Mouse (Mus musculus): ENCODE measurements around the gene Gm17677.

DNA sequence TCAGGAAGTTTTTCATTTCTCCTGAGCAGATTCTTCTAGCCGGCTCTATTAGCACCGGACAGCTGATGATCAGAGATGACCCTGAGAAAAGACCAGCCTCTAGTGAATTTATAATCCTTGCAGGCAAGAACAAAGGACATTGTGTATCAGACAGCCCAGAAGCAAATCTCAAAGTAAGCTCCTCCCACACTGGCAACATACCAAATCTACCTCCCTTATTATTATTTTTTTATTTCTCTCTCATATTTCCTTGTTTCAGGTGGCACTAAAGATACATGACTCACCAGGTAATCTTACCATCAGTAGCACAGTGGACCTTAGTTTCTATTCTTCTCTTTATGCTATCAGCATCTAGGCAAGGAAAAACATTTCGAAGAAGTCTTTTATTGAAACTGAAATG lies 49.2 kb downstream of the Gm17677 start, which contains the start of the genes Gm27235 and D730048I06Rik:
- no peak for TF ChIP-seq CTCF (IDR thresholded peaks at IDR 0.05; ENCODE audit: low read depth)
- TF ChIP-seq EP300 (optimal IDR thresholded peaks at IDR 0.05): no peak

All from stomach, postnatal 0 days (tissue).